Comparison of ENCODE assay signal across 25 mouse cellular contexts in genomic region chr4:137342816-137343215, GRCm38 (mm10).
"Had no signal": no experiment of that assay in that cellular context is flagged by ENCODE, and none has a peak within 500 bp of the region (broad histone marks: within the 10 kb centered on the region; RNA-seq: fewer than 3 reads in every experiment).

No protein-coding gene starts in this region.

- H3K9ac ChIP-seq: heart, embryonic 12.5 days; hindbrain, embryonic 12.5 days; hindbrain, embryonic 14.5 days; intestine, embryonic 15.5 days; limb, embryonic 12.5 days had no signal

- H3K4me1 ChIP-seq: hindbrain, embryonic 10.5 days; intestine, embryonic 15.5 days had no signal

- H3K27me3 ChIP-seq: heart, embryonic 12.5 days; hindbrain, embryonic 12.5 days; intestine, embryonic 15.5 days; limb, embryonic 12.5 days had no signal

- ATAC-seq: hindbrain, embryonic 16.5 days; inflammation-experienced regulatory T-cells, adult 6 months; intestine, embryonic 15.5 days; intestine, postnatal 0 days had no signal

- DNase-seq: gastrocnemius, postnatal 10 days; gastrocnemius, postnatal 25 days; heart, adult 2 months; heart, postnatal 10 days; heart, postnatal 4 days; kidney, adult 18-20 months; kidney, adult 8-10 months; kidney, postnatal 10 days; kidney, postnatal 25 days; kidney, postnatal 4 days; liver had no signal

- H3K9me3 ChIP-seq: heart, embryonic 10.5 days; heart, embryonic 12.5 days; hindbrain, embryonic 10.5 days; hindbrain, embryonic 12.5 days; intestine, embryonic 15.5 days; limb, embryonic 10.5 days; limb, embryonic 12.5 days had no signal

- H3K4me3 ChIP-seq: heart, adult 2 months; heart, embryonic 10.5 days; heart, embryonic 12.5 days; hindbrain, embryonic 10.5 days; hindbrain, embryonic 12.5 days; intestine, embryonic 15.5 days; layer of hippocampus, adult 2 months; left cerebral cortex, adult 2 months; limb, embryonic 10.5 days; limb, embryonic 12.5 days had no signal

- H3K27ac ChIP-seq: heart, adult 2 months; heart, embryonic 10.5 days; hindbrain, embryonic 10.5 days; hindbrain, embryonic 12.5 days; hindbrain, embryonic 14.5 days; intestine, embryonic 15.5 days; layer of hippocampus, adult 2 months; left cerebral cortex, adult 2 months; limb, embryonic 10.5 days; limb, embryonic 12.5 days had no signal

- H3K4me2 ChIP-seq: heart, embryonic 12.5 days; hindbrain, embryonic 12.5 days; hindbrain, embryonic 14.5 days; intestine, embryonic 15.5 days; limb, embryonic 12.5 days; liver, embryonic 11.5 days had no signal
